Mouse (Mus musculus) gonadal fat pad, adult 2 months (tissue): Measurements from ENCODE around the gene Cep85l. TPM values are rescaled to one million over a fixed set of nuclear protein-coding genes. Genes with fewer than 3 reads are reported as not detected.

Source experiments
- polyA plus RNA-seq: library from polyadenylated mRNA; depleted of rRNA; stranded (reverse); fragments of >200 nt; gene quantifications from 2 replicates; pipeline ENCODE4 v1.2.3, GENCODE M21; 2012; rRNA removed

The Cep85l gene
- polyA plus RNA-seq, 1 experiment, result 5.9 TPM

Other genes starting within 250 kb of the Cep85l start
- 2.6 and 3.3 TPM in 2 replicates for gene Pln, start 42.3 kb downstream of the Cep85l start, polyA plus RNA-seq
- gene Asf1a, start 216.8 kb upstream of the Cep85l start, polyA plus RNA-seq, result 9.1 and 9.2 TPM in 2 replicates